Mouse (Mus musculus): ENCODE measurements around the gene BC037034.

The BC037034 gene

GRCm38 (mm10) chr5:138263260-138264206 lies at the start of gene BC037034:
Gene BC037034 (minus strand): TSS chr5:138264033.
- DNase-seq (ENCODE audit: low read depth): peak; percentile 97

- DNase-seq (ENCODE audit: low read depth): no peak
Measured at GRCm38 (mm10) chr5:138312795-138313194, 49.0 kb upstream of the BC037034 start.

DNA sequence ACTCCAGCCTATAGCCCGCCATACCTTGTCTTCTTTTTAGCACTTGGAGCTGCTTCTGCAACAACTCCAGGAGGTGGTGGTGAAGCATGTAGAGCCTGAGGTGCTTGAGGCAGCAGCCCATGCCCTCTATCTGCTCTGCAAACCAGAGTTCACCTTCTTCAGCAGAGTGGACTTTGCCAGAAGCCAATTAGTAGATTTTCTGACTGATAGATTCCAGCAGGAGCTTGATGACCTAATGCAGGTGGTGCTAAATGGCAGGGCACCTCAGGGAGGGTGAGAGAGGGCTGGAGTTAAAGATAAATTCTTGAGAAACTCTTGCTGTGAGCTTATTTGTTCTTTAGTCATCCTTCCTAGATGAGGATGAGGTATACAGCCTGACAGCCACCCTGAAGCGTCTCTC lies 35.8 kb upstream of the BC037034 start:
- no peak for DNase-seq (ENCODE audit: low read depth)

DNA sequence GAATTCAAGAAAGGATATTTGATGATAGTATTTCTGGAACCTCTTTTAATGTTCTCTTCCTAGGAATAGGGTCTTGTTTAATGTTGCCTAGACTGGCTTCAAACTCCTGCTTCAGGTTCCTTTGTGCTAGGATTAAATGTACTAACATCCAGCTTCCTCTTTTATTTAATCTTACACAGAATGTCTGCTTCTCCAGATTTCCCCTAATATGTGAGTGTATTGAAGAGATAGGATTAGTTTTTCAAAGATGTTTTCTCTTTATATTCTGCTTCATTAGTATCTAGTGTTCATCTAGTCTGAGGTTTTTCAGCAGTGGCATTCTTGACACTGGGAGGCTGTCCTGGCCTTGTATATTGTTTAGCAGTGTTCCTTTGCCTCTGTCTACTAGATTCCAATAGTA lies 30.3 kb upstream of the BC037034 start:
- DNase-seq (ENCODE audit: low read depth): no peak

GRCm38 (mm10) chr5:138291638-138292037 lies 27.8 kb upstream of the BC037034 start:
- no peak for DNase-seq (ENCODE audit: low read depth)

GRCm38 (mm10) chr5:138287861-138288260 lies 24.0 kb upstream of the BC037034 start:
- peak; percentile 14 for DNase-seq (ENCODE audit: low read depth)

DNA sequence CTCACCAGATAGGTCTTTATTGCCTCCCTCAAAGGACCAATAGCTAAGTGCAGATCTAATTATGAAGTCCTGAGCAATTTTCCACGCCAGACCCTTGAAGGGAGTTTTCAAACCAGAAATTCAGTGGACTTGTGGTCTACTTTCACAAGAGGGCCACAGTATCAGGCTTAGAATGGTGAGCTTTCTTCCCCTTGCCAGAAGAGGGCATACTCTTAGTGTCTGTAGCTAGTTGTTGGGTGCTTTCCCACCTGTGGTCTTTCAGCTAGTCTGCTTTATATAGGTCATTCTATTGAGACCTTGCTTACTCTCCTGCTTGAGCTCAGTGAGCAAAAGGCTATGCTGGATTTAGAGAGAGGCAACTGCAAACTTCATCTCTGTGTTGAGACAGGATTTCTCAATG lies 19.7 kb upstream of the BC037034 start:
- peak; percentile 11 for DNase-seq (ENCODE audit: low read depth)

DNA sequence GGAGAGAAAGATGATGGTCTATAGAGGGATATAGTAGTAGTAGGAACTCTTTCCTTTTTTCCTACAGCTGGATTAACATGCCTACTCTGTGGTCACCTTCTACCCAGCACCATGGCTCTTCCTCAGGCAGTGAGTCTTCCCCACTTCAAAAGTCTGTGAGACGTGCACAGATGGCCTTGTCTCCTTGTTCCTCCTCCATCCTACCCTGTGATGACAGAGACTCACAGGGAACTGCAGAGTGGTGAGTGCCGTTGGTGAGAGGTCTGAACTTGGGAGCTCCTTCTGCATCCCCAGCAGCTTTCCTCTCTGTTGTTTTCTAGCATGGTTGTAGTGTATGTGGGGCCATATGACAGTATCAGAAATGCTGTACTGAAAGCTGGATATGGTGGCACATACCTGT lies 18.0 kb upstream of the BC037034 start:
- DNase-seq (ENCODE audit: low read depth): no peak

- DNase-seq (ENCODE audit: low read depth): no peak
Measured at GRCm38 (mm10) chr5:138280829-138281228, 17.0 kb upstream of the BC037034 start.

DNA sequence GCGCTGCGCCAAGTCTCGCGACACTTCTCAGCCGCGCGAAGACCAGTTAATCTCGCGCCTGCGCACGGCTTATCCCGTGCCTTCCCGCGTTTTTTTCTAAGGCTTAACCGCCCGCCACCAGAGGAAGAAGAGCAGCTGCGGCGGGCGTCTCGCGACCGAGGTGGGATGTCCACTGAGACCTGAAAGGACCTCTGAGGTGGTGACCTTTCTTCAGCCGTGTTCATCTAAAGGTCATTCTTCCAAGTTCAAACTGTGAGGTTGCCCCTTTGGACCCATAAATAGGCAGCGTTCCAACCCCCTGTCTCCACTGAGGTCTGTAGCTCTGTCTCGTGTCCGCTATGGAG lies 16.6 kb upstream of the BC037034 start:
- DNase-seq (ENCODE audit: low read depth): no peak

- no peak for DNase-seq (ENCODE audit: low read depth)
Measured at GRCm38 (mm10) chr5:138279585-138280424, 16.0 kb upstream of the BC037034 start, which contains the start of the genes Gm43720, Gpc2 and Stag3. Gene Gm43720 (minus strand): TSS chr5:138279958. Gene Gpc2 (minus strand): TSS chr5:138280005. Gene Stag3 (plus strand): TSS chr5:138280240.

DNA sequence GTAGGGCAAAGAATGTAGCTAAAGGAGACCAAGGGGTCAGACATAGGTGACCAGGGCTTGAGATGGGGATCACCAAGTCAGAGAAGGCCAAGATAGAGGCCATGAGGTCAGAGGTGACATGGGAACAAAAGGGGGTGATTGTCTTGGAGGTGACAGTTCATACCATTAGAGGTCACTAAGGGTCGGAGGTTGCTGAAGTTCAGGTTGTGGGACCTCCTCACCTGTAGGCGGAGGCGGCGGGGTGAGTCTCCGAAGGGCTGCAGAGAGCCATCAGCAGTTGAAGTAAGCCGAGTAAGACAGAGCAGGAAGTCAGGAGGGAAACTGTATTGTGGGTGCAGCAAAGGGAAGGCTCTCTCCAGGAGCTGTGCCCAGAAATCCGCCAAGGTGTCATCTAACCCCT lies 14.2 kb upstream of the BC037034 start:
- DNase-seq (ENCODE audit: low read depth): no peak

DNA sequence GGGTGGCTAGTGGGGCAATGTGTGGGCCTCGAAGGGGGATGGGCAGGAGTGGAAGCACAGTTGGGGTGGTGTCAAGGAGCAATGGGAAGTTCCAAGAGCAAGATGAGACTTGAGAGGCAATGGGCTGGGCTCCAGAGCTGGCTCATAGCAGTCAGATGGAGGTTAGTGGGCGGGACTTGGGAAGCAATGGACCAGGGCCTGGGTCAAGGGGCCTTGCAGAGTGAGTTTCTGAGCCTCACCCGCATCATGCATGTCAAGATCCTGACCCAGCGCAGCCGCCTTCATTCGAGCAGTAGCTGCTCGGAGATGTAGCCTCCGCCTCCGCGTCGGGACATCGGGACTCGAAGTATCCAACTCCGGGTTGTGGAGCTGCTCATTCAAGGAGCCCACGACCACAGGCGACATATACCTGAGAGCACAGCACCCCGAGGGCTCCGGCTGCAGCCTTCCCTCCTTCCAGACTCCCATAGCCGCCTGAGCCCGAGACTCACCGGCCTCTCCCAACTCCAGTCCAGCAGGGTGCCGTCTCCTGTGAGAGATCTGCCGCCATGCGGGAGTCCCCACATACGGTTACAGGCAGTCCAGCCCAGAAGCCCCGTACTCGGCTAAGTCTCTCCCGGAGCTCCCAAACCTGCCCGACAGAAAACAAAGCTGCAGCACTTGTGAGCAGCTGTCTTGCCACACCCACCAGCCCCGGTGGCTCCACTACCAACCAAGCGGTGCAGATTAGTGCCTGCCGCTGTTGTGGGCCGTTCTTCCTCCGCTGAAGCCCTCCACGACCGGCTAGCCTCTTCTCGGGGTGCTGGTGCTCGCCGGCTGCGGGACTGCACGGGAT lies 11.6 kb upstream of the BC037034 start:
- DNase-seq (ENCODE audit: low read depth): peak; percentile 14

GRCm38 (mm10) chr5:138274186-138274585 lies 10.4 kb upstream of the BC037034 start:
- no peak for DNase-seq (ENCODE audit: low read depth)

DNA sequence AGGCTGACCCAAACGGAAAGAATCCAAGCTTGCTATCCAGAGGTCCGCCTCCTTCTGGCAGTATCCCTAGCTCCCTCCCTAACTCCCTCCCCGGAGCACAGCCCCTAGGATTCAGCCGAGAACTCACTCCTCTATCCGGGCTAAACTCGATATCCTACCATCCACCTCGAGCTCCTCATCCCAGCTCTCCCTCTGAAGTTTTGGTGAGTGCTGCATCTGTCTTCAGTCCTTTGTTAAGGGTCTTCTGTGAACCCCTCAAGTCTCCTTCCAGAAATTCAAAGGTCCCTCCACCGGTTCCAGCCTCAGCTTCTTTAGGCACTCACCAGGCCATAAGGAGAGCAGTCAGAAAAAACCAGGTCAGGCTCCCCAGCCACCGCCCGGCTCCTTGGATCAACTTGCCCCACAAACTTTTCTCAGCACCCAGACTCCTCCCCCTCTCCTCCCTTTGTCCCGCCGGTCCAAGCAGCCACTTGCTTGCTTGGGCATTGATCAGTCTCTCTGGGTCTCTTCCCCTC lies 8.6 kb upstream of the BC037034 start, which contains the start of gene Gal3st4:
Gene Gal3st4 (minus strand): TSS at position 432 of the 515 bp plus-strand sequence.
- DNase-seq (ENCODE audit: low read depth): peak; percentile 51

GRCm38 (mm10) chr5:138271232-138271631 lies 7.4 kb upstream of the BC037034 start:
- DNase-seq (ENCODE audit: low read depth): no peak

GRCm38 (mm10) chr5:138268980-138269379 lies 5.1 kb upstream of the BC037034 start:
- DNase-seq (ENCODE audit: low read depth): no peak

DNA sequence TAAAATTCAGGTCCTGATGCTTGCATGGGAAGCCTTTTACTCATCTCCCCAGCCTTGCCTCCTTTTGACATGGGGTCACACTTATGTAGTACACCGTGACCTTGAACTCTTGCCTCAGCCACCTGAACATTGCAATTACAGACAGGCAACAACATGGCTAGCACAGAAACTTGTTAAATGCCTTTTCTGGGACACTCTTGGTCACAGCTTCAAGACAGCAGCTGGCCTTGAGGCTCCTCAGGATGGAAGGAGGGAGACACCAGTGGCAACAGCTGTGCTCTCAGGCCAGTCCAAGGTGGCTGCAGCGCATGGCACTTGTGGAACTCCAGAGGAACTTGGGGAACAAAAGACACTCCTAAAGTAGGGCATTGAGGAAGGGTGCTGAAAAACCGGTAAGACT lies 3.3 kb upstream of the BC037034 start:
- DNase-seq (ENCODE audit: low read depth): no peak

GRCm38 (mm10) chr5:138265712-138266111 lies 1.9 kb upstream of the BC037034 start:
- no peak for DNase-seq (ENCODE audit: low read depth)

DNA sequence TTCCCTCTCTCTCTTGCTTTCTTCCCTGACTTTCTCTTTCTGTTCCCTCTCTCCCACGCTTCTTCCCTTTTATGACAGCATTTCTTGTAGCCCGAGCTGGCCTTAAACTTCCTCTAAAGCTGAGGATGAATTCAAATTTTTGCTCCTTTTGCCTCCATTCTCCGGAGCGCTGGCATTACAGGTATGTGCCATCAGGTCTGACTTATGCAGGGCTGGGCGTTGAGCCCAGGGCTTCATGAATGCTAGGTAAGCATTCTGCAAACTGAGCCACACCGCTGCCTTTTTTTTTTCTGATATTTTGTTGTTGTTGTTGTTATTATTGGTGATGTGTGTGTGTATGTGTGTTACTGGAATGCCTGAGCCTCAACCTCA lies 360 bp upstream of the BC037034 start:
- no peak for DNase-seq (ENCODE audit: low read depth)

GRCm38 (mm10) chr5:138262582-138263240 lies 1.1 kb downstream of the BC037034 start:
- peak; percentile 25 for DNase-seq (ENCODE audit: low read depth)

Measured in NIH3T3 (cell line).